ENCODE assay signal across 14 mouse cellular contexts in the genomic region with DNA sequence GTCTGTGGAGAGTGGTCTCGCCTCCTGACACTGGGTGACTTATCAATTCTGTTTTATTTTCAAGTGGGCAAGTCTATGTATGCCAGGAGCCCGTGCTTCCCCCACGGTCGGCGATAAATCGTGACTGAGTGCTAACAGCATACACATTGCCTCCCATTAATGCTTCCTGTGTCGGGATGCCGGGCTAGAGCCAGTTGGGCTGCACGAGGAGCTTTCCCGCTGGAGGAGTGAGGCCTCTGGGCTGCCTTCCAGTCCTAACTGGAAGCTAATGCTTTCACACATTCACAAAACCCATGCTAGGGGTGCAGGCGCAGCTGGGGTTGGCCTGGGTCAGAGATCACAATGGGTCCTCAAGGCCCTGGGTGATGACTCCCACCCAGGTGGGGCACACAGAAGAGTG.
DNase-seq lines count a peak whose midpoint lies in the region; ATAC-seq lines count a peak whose summit lies in the region.
"Had no signal": no experiment of that assay in that cellular context is flagged by ENCODE, and none has a peak within 500 bp of the region (broad histone marks: within the 10 kb centered on the region; RNA-seq: fewer than 3 reads in every experiment).

No protein-coding gene starts in this region.

- peaks cover 29% of the 10 kb centered on the region for H3K27me3 ChIP-seq in embryonic facial prominence, embryonic 10.5 days (replicated peaks; ENCODE audit: low read depth, poor library complexity, severe bottlenecking)
- no peaks in the 10 kb centered on the region for H3K27me3 ChIP-seq in limb, embryonic 11.5 days (ENCODE audit: control insufficient read depth, insufficient read depth, low read length)
- H3K27me3 ChIP-seq in midbrain, embryonic 14.5 days (ENCODE audit: control insufficient read depth, insufficient read depth, low read length) = peaks cover 4% of the 10 kb centered on the region; the same call in 1 of the 2 replicates
- H3K27me3 ChIP-seq: CH12.LX; intestine, embryonic 15.5 days had no signal

- no peak overlapping the region for H3K4me2 ChIP-seq in limb, embryonic 11.5 days (ENCODE audit: low read depth, severe bottlenecking)
- H3K4me2 ChIP-seq in midbrain, embryonic 14.5 days (ENCODE audit: low read length) = no peak overlapping the region
- H3K4me2 ChIP-seq: intestine, embryonic 15.5 days had no signal

- H3K27ac ChIP-seq in embryonic facial prominence, embryonic 10.5 days (replicated peaks) = peak overlapping the region; percentile 89
- H3K27ac ChIP-seq in limb, embryonic 11.5 days (replicated peaks; ENCODE audit: low read depth, low read length) = no peak overlapping the region
- no peak overlapping the region for H3K27ac ChIP-seq in midbrain, embryonic 14.5 days (replicated peaks; ENCODE audit: low read depth, low read length)
- H3K27ac ChIP-seq: intestine, embryonic 15.5 days had no signal

- 49% methylated on average over 11 of the region's 11 CpGs for WGBS in embryonic facial prominence, embryonic 10.5 days
- WGBS in limb, embryonic 11.5 days = 7% methylated on average over 11 of the region's 11 CpGs
- 69% methylated on average over 11 of the region's 11 CpGs for WGBS in midbrain, embryonic 14.5 days

- peak; percentile 47 to 61 for DNase-seq in kidney, postnatal 4 days
- DNase-seq in kidney, postnatal 36 days = no peak
- DNase-seq in embryonic facial prominence, embryonic 10.5 days (ENCODE audit: low spot score) = no peak
- DNase-seq in heart, adult 18-20 months = peak; percentile 41 to 47
- peak; percentile 71 for DNase-seq in limb, embryonic 11.5 days (ENCODE audit: low spot score)
- DNase-seq in urinary bladder, adult 2 months (ENCODE audit: low spot score) = no peak
- DNase-seq in midbrain, embryonic 14.5 days = no peak
- DNase-seq: cerebellum, adult 2 months; lung, adult 2 months; right cerebral cortex, postnatal 14 days had no signal

- no peak overlapping the region for H3K4me3 ChIP-seq in embryonic facial prominence, embryonic 10.5 days
- H3K4me3 ChIP-seq in limb, embryonic 11.5 days (ENCODE audit: low read depth, low read length) = no peak overlapping the region
- no peak overlapping the region for H3K4me3 ChIP-seq in midbrain, embryonic 14.5 days (replicated peaks; ENCODE audit: low read depth, low read length)
- H3K4me3 ChIP-seq: intestine, embryonic 15.5 days had no signal

- no peak for ATAC-seq in limb, embryonic 11.5 days (ENCODE audit: insufficient number of reproducible peaks, low FRiP score, low TSS enrichment, low read depth)
- ATAC-seq in inflammation-experienced regulatory T-cells, adult 6 months = no peak
- no peak for ATAC-seq in midbrain, embryonic 14.5 days (ENCODE audit: low FRiP score, low TSS enrichment)
- ATAC-seq: activated CD4-positive, CD25-positive, alpha-beta regulatory T cell, adult 4 months; intestine, embryonic 15.5 days had no signal

- H3K36me3 ChIP-seq in embryonic facial prominence, embryonic 10.5 days (replicated peaks) = 0 out of 2 replicates have a peak, but pooled peaks cover under 1% of the 10 kb centered on the region
- H3K36me3 ChIP-seq in limb, embryonic 11.5 days (ENCODE audit: control insufficient read depth, insufficient read depth, low read length) = 0 out of 2 replicates have a peak, but pooled peaks cover 2% of the 10 kb centered on the region
- H3K36me3 ChIP-seq in midbrain, embryonic 14.5 days (ENCODE audit: control insufficient read depth, insufficient read depth, low read length) = no peaks in the 10 kb centered on the region
- H3K36me3 ChIP-seq: intestine, embryonic 15.5 days had no signal

- H3K9ac ChIP-seq in limb, embryonic 11.5 days (ENCODE audit: low read length) = no peak overlapping the region
- no peak overlapping the region for H3K9ac ChIP-seq in midbrain, embryonic 14.5 days (replicated peaks; ENCODE audit: low read length)
- H3K9ac ChIP-seq: intestine, embryonic 15.5 days had no signal

- no peaks in the 10 kb centered on the region for H3K9me3 ChIP-seq in embryonic facial prominence, embryonic 10.5 days
- no peaks in the 10 kb centered on the region for H3K9me3 ChIP-seq in limb, embryonic 11.5 days (ENCODE audit: control insufficient read depth, low read length)
- no peaks in the 10 kb centered on the region for H3K9me3 ChIP-seq in midbrain, embryonic 14.5 days (ENCODE audit: control insufficient read depth, low read length)
- H3K9me3 ChIP-seq: intestine, embryonic 15.5 days had no signal

- peaks cover 90% of the 10 kb centered on the region for H3K4me1 ChIP-seq in embryonic facial prominence, embryonic 10.5 days
- peaks cover 56% of the 10 kb centered on the region for H3K4me1 ChIP-seq in limb, embryonic 11.5 days (ENCODE audit: control insufficient read depth, insufficient read depth, low read length)
- H3K4me1 ChIP-seq in midbrain, embryonic 14.5 days (ENCODE audit: control insufficient read depth, insufficient read depth, low read length) = peaks cover 14% of the 10 kb centered on the region; the same call in 1 of the 2 replicates

Comparison
In these comparisons a context has a peak if more than half of its experiments do, and no peak if none do; other contexts are left out.
1. DNase-seq: peak in kidney, postnatal 4 days (2 of 2), heart, adult 18-20 months (2 of 2) and limb, embryonic 11.5 days (single experiment); none in kidney, postnatal 36 days (0 of 2), embryonic facial prominence, embryonic 10.5 days (single experiment), urinary bladder, adult 2 months (single experiment) and midbrain, embryonic 14.5 days (single experiment).